Mouse (Mus musculus): ENCODE results near the gene Grik1. TPM values are rescaled to one million over a fixed set of nuclear protein-coding genes. Genes with fewer than 3 reads are reported as not detected.
A peak's percentile ranks its signal among the peaks of the same experiment; 100 is the strongest.

Gene Grik1
- polyA plus RNA-seq, 1 experiment from 2014 or later, result 0.49 TPM

- no peak for ATAC-seq (ENCODE audit: low read depth)
- Histone ChIP-seq H3K36me3 (ENCODE audit: control insufficient read depth, insufficient read depth, low read length) (no peaks in the 10 kb centered on the region), H3K9me3 (ENCODE audit: control insufficient read depth, low read length) (no peaks in the 10 kb centered on the region), H3K27ac (ENCODE audit: low read length) (no peak overlapping the region), H3K9ac (ENCODE audit: low read length) (no peak overlapping the region), H3K4me2 (ENCODE audit: low read depth, low read length) (no peak overlapping the region), H3K27me3 (ENCODE audit: control insufficient read depth, insufficient read depth, low read depth, low read length) (no peaks in the 10 kb centered on the region), H3K4me1 (replicated peaks; ENCODE audit: control insufficient read depth, insufficient read depth, low read length) (no peaks in the 10 kb centered on the region), H3K4me3 (ENCODE audit: low read length) (no peak overlapping the region)
- WGBS, result 81% methylated on average over 3 of the region's 3 CpGs
Observed at GRCm38 (mm10) chr16:87930519-87930918, 359.5 kb downstream of the Grik1 start.

GRCm38 (mm10) chr16:87928671-87929070 is 361.4 kb downstream of the Grik1 start:
- Histone ChIP-seq H3K4me1 (replicated peaks; ENCODE audit: control insufficient read depth, insufficient read depth, low read length) (no peaks in the 10 kb centered on the region), H3K9me3 (ENCODE audit: control insufficient read depth, low read length) (no peaks in the 10 kb centered on the region), H3K9ac (ENCODE audit: low read length) (no peak overlapping the region), H3K27ac (ENCODE audit: low read length) (no peak overlapping the region), H3K36me3 (ENCODE audit: control insufficient read depth, insufficient read depth, low read length) (no peaks in the 10 kb centered on the region), H3K4me3 (ENCODE audit: low read length) (no peak overlapping the region), H3K27me3 (ENCODE audit: control insufficient read depth, insufficient read depth, low read depth, low read length) (no peaks in the 10 kb centered on the region), H3K4me2 (ENCODE audit: low read depth, low read length) (no peak overlapping the region)
- no peak for ATAC-seq (ENCODE audit: low read depth)
- 39% methylated on average over 1 of the region's 1 CpGs for WGBS

- Histone ChIP-seq H3K9me3 (ENCODE audit: control insufficient read depth, low read length) (no peaks in the 10 kb centered on the region), H3K36me3 (ENCODE audit: control insufficient read depth, insufficient read depth, low read length) (no peaks in the 10 kb centered on the region), H3K4me1 (replicated peaks; ENCODE audit: control insufficient read depth, insufficient read depth, low read length) (0 out of 2 replicates have a peak, but pooled peaks cover 2% of the 10 kb centered on the region), H3K4me2 (ENCODE audit: low read depth, low read length) (no peak overlapping the region), H3K9ac (ENCODE audit: low read length) (no peak overlapping the region), H3K4me3 (ENCODE audit: low read length) (no peak overlapping the region), H3K27me3 (ENCODE audit: control insufficient read depth, insufficient read depth, low read depth, low read length) (no peaks in the 10 kb centered on the region), H3K27ac (ENCODE audit: low read length) (no peak overlapping the region)
- ATAC-seq (ENCODE audit: low read depth), result no peak
- WGBS, result 74% methylated on average over 4 of the region's 4 CpGs
Observed at GRCm38 (mm10) chr16:87917897-87918296, 372.2 kb downstream of the Grik1 start.

GRCm38 (mm10) chr16:87917157-87917546 is 372.9 kb downstream of the Grik1 start:
- peak; percentile 49; the same call in 1 of the 2 replicates for ATAC-seq (ENCODE audit: low read depth)
- Histone ChIP-seq H3K27me3 (ENCODE audit: control insufficient read depth, insufficient read depth, low read depth, low read length) (no peaks in the 10 kb centered on the region), H3K4me3 (ENCODE audit: low read length) (no peak overlapping the region), H3K9me3 (ENCODE audit: control insufficient read depth, low read length) (no peaks in the 10 kb centered on the region), H3K36me3 (ENCODE audit: control insufficient read depth, insufficient read depth, low read length) (no peaks in the 10 kb centered on the region), H3K4me2 (ENCODE audit: low read depth, low read length) (no peak overlapping the region), H3K27ac (ENCODE audit: low read length) (no peak overlapping the region), H3K9ac (ENCODE audit: low read length) (no peak overlapping the region), H3K4me1 (replicated peaks; ENCODE audit: control insufficient read depth, insufficient read depth, low read length) (0 out of 2 replicates have a peak, but pooled peaks cover 2% of the 10 kb centered on the region)
- 17% methylated on average over 1 of the region's 1 CpGs for WGBS

- no peaks in the 10 kb centered on the region for H3K9me3 ChIP-seq (ENCODE audit: control insufficient read depth, low read length)
- H3K9ac ChIP-seq (ENCODE audit: low read length), result no peak overlapping the region
- 64% methylated on average over 6 of the region's 6 CpGs for WGBS
- H3K4me3 ChIP-seq (ENCODE audit: low read length), result no peak overlapping the region
- H3K27ac ChIP-seq (ENCODE audit: low read length), result no peak overlapping the region
- no peaks in the 10 kb centered on the region for H3K36me3 ChIP-seq (ENCODE audit: control insufficient read depth, insufficient read depth, low read length)
- no peaks in the 10 kb centered on the region for H3K27me3 ChIP-seq (ENCODE audit: control insufficient read depth, insufficient read depth, low read depth, low read length)
- peaks cover 3% of the 10 kb centered on the region; the same call in 1 of the 2 replicates for H3K4me1 ChIP-seq (replicated peaks; ENCODE audit: control insufficient read depth, insufficient read depth, low read length)
- no peak overlapping the region for H3K4me2 ChIP-seq (ENCODE audit: low read depth, low read length)
- ATAC-seq (ENCODE audit: low read depth), result no peak
Observed at GRCm38 (mm10) chr16:87916209-87917156, 373.6 kb downstream of the Grik1 start.

GRCm38 (mm10) chr16:87915156-87915555 is 374.9 kb downstream of the Grik1 start:
- no peak for ATAC-seq (ENCODE audit: low read depth)
- Histone ChIP-seq H3K36me3 (ENCODE audit: control insufficient read depth, insufficient read depth, low read length) (no peaks in the 10 kb centered on the region), H3K27ac (ENCODE audit: low read length) (no peak overlapping the region), H3K4me3 (ENCODE audit: low read length) (no peak overlapping the region), H3K4me1 (replicated peaks; ENCODE audit: control insufficient read depth, insufficient read depth, low read length) (peaks cover 5% of the 10 kb centered on the region; the same call in 1 of the 2 replicates), H3K9ac (ENCODE audit: low read length) (no peak overlapping the region), H3K4me2 (ENCODE audit: low read depth, low read length) (no peak overlapping the region), H3K9me3 (ENCODE audit: control insufficient read depth, low read length) (no peaks in the 10 kb centered on the region), H3K27me3 (ENCODE audit: control insufficient read depth, insufficient read depth, low read depth, low read length) (no peaks in the 10 kb centered on the region)
- 65% methylated on average over 4 of the region's 4 CpGs for WGBS

GRCm38 (mm10) chr16:87913781-87914180 is 376.3 kb downstream of the Grik1 start:
- ATAC-seq (ENCODE audit: low read depth), result no peak
- Histone ChIP-seq H3K4me2 (ENCODE audit: low read depth, low read length) (no peak overlapping the region), H3K4me1 (replicated peaks; ENCODE audit: control insufficient read depth, insufficient read depth, low read length) (peaks cover 5% of the 10 kb centered on the region; the same call in 1 of the 2 replicates), H3K27me3 (ENCODE audit: control insufficient read depth, insufficient read depth, low read depth, low read length) (no peaks in the 10 kb centered on the region), H3K4me3 (ENCODE audit: low read length) (no peak overlapping the region), H3K9ac (ENCODE audit: low read length) (no peak overlapping the region), H3K36me3 (ENCODE audit: control insufficient read depth, insufficient read depth, low read length) (no peaks in the 10 kb centered on the region), H3K27ac (ENCODE audit: low read length) (no peak overlapping the region), H3K9me3 (ENCODE audit: control insufficient read depth, low read length) (no peaks in the 10 kb centered on the region)
- WGBS, result 82% methylated on average over 5 of the region's 5 CpGs

- 0 out of 2 replicates have a peak, but pooled peaks have one; percentile 26 for ATAC-seq (ENCODE audit: low read depth)
- H3K9ac ChIP-seq (ENCODE audit: low read length), result no peak overlapping the region
- H3K4me3 ChIP-seq (ENCODE audit: low read length), result no peak overlapping the region
- H3K4me1 ChIP-seq (replicated peaks; ENCODE audit: control insufficient read depth, insufficient read depth, low read length), result peaks cover 3% of the 10 kb centered on the region; the same call in 1 of the 2 replicates
- H3K36me3 ChIP-seq (ENCODE audit: control insufficient read depth, insufficient read depth, low read length), result no peaks in the 10 kb centered on the region
- whole genome bisulfite sequencing, result 14% methylated on average over 2 of the region's 2 CpGs
- no peak overlapping the region for H3K4me2 ChIP-seq (ENCODE audit: low read depth, low read length)
- no peaks in the 10 kb centered on the region for H3K9me3 ChIP-seq (ENCODE audit: control insufficient read depth, low read length)
- no peaks in the 10 kb centered on the region for H3K27me3 ChIP-seq (ENCODE audit: control insufficient read depth, insufficient read depth, low read depth, low read length)
- H3K27ac ChIP-seq (ENCODE audit: low read length), result no peak overlapping the region
Observed at GRCm38 (mm10) chr16:87911201-87911600, 378.9 kb downstream of the Grik1 start.

- H3K27me3 ChIP-seq (ENCODE audit: control insufficient read depth, insufficient read depth, low read depth, low read length), result no peaks in the 10 kb centered on the region
Observed at GRCm38 (mm10) chr16:87902049-87902448, 388.0 kb downstream of the Grik1 start.

More at GRCm38 (mm10) chr16:87902049-87902448, 388.0 kb downstream of the Grik1 start:
- Histone ChIP-seq H3K9ac (ENCODE audit: low read length) (no peak overlapping the region), H3K27ac (ENCODE audit: low read length) (no peak overlapping the region), H3K36me3 (ENCODE audit: control insufficient read depth, insufficient read depth, low read length) (no peaks in the 10 kb centered on the region), H3K4me1 (replicated peaks; ENCODE audit: control insufficient read depth, insufficient read depth, low read length) (no peaks in the 10 kb centered on the region), H3K4me3 (ENCODE audit: low read length) (no peak overlapping the region), H3K4me2 (ENCODE audit: low read depth, low read length) (no peak overlapping the region), H3K9me3 (ENCODE audit: control insufficient read depth, low read length) (no peaks in the 10 kb centered on the region)
- 58% methylated on average over 9 of the region's 9 CpGs for WGBS
- no peak for ATAC-seq (ENCODE audit: low read depth)
